Mouse (Mus musculus) G1E-ER4 (cell line): ENCODE measurements around the gene Plpp3. TPM values are rescaled to one million over a fixed set of nuclear protein-coding genes. Genes with fewer than 3 reads are reported as not detected.

Experiments used
- GATA1 ChIP-seq: IDR thresholded peaks from one replicate; pipeline ENCODE4 v1.8.0; 2012; ENCODE audit warnings: low read length, inconsistent platforms
- polyA plus RNA-seq: library from polyadenylated mRNA; stranded (reverse); fragments of >175 nt; gene quantifications from 2 replicates; pipeline ENCODE4 v1.2.3, GENCODE M21; 2012

The Plpp3 gene
- polyA plus RNA-seq, 1 experiment, result not detected

DNA sequence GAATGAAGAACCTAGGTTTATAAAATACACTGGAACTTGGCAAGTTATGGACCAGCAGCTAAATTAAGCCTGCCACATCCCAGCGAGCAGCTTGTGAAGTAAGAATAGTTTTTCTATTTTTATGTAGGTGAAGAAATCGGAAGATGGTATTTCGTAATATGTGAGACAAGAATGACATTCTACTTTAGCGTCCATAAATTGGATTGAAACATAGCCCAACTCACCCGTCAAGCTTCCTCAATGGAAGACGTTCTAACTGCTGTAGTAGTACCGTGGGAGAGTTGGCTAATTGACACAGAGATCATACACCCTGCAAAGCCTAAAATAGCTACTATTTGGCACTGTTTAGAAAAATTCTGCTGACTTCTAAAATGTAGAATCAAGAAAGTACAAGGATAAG, 7.7 kb upstream of the Plpp3 start:
- TF ChIP-seq GATA1, result no peak

DNA sequence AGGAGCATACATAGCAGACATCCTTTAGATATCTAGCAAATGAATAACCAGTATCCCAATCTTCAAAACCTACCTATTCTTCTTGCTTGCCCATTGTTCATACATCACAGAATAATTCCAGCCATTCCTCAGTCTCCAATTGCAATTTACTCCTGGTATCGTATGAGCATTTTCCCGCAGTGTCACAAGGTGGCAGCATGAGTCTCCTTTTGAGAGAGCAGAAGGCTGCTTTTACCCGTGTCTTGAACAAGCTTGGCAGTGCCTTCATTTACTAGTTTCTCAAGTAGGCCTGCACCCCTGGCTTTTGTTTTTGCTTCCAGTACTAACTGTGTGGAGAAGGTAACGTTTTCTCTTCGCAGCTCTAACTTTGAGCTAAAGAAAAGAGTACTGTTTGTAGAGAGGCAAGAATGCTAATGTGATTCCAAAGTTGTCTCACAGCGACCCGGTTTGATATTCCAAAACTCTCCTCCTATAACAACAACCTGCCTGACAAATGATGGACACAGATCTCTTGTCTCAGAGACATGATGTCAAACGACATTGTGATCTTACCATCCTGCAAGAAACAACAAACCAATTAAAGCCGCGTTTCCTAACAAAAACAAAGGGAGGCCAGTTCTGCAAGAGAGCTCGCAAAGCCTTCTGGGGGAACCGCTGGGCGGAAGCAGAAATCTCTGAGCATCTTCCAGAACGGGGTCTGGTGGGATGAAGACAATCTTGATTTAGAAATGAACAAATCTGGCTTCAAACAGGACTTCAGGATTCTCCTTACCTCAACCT, 5.0 kb upstream of the Plpp3 start:
- no peak for TF ChIP-seq GATA1

DNA sequence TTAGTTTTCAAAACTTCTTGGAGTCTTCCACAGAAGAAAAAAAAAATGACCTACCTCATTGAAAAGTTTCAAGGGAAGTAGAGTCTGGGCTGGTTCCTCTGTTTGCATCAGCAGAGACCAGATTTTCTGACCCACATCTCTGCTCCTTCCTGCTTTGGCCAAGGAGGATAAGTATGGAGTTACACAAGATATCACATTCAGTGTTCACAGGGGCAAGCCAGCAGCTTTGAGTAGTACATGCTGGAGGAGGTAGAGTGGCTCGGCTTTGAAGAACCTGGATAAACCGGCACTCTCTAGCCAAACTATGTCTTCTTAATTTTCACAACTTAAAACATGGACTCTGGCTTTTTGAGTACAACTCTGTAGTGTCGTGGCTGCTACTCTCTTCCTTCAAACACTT, 3.9 kb upstream of the Plpp3 start:
- no peak for TF ChIP-seq GATA1

DNA sequence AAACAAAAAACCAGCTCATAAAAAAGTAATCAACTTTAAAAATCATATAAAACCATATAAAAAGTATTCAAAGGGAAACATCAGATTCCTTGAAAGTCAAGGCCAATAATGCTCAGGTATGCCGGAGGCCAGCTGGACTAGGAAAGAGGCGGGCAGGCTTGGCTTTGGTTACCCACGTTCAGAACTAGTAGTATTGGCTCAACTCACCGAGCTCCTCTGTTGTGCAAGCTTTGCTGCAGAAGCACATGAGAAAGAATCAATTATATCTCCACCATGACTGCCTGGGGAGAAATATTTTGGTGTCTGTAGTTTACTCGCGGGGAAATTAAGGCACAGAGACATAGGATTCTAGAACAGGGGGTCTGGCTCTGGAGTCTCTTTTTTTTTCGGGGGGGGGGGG, 866 bp upstream of the Plpp3 start:
- no peak for TF ChIP-seq GATA1

DNA sequence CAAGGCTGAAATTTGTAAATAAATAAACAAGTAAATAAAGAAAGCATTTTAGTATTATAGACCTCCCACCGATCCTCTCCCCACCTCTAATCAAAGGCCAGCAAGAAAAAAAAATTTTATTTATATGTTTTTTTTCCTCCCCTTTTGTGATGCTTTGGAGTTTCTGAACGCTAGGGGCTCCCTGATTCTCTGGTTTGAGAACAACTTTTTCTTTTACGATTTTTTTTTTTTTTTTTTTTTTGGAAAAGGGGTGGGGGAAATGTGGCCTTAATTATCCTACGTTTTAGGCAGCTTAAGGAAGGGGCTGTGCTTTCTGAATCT, 232 bp upstream of the Plpp3 start:
- TF ChIP-seq GATA1, result no peak

DNA sequence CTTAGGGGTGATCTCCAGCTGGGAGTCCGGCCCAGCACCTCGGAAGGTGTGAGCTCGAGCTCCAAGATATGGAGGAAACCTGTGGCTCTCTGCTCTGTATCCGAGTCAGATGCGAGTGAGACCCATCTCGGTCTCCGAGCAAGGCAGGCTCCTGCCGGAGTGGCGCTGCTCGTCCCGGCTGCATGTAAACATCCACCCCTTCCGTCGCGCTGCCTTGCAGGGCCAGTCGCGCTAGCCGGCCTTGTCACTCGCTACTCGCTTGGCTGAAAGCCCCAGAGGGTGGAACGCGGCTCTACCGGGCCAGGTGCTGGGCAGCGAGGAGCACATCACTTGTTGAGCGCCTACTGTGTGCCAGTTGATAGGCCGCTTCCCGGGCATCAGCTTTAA, 1.0 kb downstream of the Plpp3 start:
- TF ChIP-seq GATA1, result no peak

DNA sequence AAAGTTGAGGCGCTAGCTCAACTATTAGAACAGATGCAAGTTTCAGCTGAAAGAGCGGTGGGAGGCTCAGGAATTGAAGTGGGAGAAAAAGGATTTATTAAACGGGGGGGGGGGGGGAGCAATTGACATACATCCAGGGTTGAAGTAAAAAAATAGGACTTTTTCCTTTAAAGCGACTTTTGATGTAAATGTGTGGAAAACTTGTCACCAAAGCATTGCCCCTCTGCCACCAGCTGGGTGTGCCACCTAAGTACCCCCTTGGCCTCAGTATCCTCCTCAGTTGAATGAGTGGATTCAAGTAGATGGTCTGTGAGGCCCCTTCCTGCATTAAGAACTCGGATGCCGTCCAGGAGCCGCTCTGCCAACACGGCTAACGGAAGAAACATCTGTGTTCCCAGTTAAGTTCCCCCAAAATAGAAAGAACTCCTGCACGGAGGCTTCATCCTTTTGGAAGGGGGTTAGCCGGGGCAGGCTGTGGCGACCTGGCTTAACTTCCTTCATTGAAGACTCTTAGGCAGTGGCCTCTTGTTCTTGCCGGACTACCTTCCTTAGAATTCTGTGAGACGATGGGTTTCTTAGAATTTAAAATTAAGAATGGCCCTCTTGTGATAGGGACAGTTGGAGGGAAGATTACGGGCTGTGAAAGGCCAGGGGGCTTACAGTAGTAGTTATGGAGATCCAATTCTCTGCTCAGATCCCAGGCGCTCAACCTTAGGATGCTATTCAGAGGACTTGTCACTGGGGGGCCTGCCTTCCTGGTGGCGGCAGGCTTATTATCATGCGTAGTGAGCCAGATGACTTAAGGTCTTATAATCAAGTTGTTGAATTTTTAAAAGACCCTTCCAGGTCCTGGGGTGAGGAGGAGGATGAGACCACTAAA, 1.7 kb downstream of the Plpp3 start:
- TF ChIP-seq GATA1, result no peak

DNA sequence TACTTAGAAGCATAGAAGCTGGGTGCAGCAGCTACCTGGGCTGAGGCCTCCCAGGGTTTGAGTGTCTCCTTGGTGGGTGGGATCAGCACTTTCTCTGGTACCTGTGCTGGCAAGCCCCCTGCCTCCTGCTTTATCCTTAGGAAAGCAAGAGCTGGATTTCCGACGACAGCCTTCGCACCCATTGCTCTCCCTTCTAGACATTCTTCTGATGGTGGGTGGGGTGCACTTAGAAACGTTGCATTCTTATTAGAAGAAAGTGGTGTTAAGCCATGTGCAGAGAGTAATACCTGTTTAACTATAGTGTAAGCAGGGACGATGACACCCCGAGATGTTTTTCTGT, 2.4 kb downstream of the Plpp3 start:
- TF ChIP-seq GATA1, result no peak

DNA sequence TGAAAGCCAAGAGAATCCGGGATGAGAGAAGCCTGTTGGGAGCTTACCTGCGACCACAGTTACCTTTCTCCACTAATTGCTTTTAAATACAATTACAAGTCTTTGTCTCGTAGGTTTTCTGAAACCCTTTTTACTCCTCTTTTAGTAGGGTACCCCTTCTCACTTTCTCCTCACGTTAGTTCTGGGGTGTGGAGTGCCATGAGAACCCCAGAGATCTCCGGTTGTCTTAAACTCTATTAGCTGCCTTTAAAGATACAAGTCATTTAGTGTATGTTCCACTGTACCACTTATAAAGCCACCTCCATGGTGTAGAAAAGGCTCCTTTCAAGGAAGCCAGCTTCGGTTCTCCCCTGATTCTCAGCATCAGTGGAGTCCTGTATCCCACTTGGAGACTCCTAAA, 3.3 kb downstream of the Plpp3 start:
- no peak for TF ChIP-seq GATA1

DNA sequence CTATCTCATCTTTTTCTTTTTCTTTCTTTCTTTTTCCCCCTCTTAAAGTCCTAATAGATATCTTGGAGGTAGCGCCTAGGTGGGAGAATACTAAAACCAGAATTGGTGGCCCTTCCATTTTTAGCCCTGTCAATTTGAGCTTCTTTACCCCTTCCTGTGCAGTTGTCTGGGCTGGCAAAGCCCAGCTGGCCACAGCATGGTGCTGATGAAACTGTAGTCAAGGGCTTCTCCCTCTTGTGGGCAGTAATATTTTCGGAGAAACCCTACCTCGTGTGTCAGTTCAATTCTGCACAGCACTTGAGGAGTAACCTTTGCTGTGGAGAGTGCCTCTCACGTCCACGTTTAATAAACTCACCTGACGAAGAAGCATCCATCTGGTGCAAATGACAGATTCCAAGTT, 4.9 kb downstream of the Plpp3 start:
- no peak for TF ChIP-seq GATA1

DNA sequence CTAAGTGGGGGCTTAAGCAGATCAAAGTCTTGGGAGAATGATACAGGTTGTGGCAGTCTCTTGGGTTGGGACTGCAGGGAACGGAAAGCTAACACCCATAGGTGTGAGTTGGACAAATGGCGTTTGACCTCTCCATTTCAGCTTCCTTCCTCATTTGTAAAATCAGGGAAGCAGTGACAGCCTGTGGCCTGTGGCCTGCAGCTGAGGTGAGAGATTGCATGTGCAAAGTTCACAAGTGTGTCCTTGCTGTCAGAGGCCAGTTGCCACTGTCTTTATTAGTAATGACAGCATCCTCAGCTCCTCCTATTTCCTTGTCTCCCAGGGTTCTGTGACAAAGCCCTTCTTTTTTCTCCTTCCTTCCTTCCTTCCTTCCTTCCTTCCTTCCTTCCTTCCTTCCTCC, 5.5 kb downstream of the Plpp3 start:
- TF ChIP-seq GATA1, result no peak

DNA sequence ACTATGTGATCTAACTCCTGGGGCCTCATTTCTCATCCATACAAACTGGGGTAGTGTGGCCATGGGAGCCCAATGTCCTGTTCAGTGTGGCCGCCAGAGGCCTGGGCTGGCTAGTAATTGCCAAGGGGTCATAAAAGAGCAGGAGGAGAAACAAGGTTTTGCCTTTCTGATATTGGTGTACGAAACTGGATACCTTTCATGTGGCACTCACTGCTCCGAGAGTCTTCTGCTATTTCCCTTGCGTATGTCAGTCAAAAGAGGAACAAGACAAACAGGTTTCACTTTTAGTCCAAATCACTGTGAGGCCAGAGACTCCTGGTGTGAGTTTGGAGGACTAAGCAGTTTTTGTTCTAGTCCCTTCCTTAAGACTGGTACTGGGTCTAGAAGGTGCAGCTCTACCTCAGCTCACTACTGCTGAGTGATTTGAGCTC, 6.8 kb downstream of the Plpp3 start:
- TF ChIP-seq GATA1, result no peak

DNA sequence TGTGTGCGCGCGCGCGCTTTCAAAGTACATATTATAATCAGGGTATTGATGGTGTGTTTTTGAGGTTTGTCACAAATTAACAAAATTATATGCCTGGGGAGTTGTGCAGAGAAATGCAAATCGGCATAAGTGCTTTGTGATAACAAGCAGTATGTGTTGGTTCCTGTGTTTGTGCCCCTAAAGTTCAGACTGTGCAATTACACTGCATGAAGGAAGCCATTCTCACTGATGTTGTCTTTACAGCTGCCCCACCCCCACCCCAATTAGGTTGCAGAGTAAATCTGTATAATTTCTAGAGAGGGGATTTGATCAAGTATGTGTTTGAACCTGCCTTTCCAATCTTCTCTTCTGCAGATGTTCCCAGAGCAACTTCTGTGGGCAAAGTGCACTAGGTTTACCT, 7.8 kb downstream of the Plpp3 start:
- TF ChIP-seq GATA1, result no peak

DNA sequence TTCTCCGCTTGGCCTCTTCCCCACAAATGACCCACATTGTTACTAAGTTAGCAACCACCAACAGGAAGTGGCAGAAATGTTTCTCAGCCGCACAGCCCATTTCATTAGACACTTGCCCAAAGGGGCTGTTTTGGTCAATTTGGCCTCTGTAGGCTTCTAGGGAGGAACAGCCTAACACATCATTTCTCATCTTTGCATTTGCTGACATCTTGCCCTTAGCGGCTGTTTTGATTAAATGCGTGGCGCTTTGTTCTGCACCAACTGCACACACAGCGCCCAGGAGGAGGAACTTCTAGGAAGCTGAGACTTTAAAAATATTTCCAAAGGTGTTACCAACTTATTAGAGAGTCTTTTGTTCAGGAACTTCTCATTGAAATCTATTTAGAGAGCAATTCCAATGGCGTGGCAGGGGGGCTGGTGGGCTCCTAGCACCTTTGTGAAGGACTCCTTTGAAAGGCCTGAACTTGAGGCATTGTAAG, 12.0 kb downstream of the Plpp3 start:
- no peak for TF ChIP-seq GATA1

DNA sequence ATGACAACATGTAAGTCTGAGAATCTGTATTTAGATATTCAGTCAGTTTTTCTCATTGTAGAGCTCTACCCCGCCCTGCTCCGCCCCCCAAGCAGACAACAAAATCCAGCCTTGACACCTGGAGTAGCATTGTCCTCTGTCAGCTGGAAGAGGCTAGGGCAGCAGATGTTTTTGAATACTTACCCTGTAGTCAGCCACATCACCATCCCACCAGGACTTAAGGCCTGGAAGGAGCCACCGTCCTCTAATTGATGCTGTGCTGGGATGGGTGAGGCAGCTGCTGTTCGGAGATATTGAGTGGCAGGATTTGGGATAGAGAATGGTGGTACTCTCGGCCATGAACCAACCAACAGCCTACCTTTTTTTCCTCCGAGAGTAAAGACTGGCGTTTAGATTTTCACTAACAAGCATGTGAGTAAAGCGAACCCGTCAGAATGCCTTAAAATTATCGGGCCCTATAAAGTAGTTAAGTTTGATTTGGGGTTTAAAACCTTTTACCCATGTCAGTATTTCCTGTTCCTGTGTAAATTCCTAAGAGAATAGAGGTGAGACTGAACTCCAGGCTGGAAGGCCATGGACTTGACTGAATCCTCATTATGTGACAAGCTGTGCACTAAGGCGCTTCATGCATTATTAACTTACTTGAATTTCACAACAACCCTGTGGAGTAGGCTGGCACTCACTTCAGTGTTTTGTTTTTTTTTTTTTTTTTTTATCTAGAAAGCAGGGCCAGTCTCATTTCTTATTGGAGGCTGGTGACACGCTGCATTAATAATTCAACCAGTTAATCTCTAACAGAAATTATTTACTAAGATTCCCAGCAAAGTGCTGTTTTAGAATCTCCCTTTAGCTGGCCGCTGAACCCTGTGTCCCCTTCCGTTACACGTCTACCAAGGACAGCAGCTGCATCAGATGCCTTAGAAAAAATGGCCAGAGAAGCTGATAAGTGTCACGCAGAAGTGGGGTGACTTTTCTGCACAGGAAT, 13.0 kb downstream of the Plpp3 start:
- no peak for TF ChIP-seq GATA1
